Mouse (Mus musculus) heart, postnatal 0 days (tissue): ENCODE data around the gene Plekhh2.

ENCODE experiments used
- CTCF ChIP-seq: IDR thresholded peaks from 2 replicates; pipeline ENCODE4 v1.5.1; 2016; ENCODE audit warnings: antibody characterized with exemption, control low read depth, low read depth
- EP300 ChIP-seq: IDR thresholded peaks from 2 replicates; pipeline ENCODE4 v1.6.1; 2016; ENCODE audit warnings: antibody characterized with exemption, low read depth

- TF ChIP-seq CTCF (no peak), EP300 (no peak)
Observed at GRCm38 (mm10) chr17:84665053-84665452, 153.4 kb downstream of the Plekhh2 start.
